Mouse (Mus musculus) thymus, postnatal 0 days (tissue): ENCODE data around the gene Rgs8. TPM values are rescaled to one million over a fixed set of nuclear protein-coding genes. Genes with fewer than 3 reads are reported as not detected.

Source experiments
- DNase-seq: peaks from one replicate; pipeline ENCODE4 v3.0.0-alpha.2; 2015; ENCODE audit warnings: low spot score
- polyA plus RNA-seq: library from polyadenylated mRNA; unstranded; fragments of >200 nt; fragmentation: Nextera tagmentation; extraction: Ambion mirVana; gene quantifications from 2 replicates; pipeline ENCODE4 v1.2.1, GENCODE M21; 2015

The Rgs8 gene
- polyA plus RNA-seq, 1 experiment from 2014 or later, result 0.14 TPM

GRCm38 (mm10) chr1:153741551-153742316 lies 88.9 kb downstream of the Rgs8 start:
- no peak for DNase-seq

DNA sequence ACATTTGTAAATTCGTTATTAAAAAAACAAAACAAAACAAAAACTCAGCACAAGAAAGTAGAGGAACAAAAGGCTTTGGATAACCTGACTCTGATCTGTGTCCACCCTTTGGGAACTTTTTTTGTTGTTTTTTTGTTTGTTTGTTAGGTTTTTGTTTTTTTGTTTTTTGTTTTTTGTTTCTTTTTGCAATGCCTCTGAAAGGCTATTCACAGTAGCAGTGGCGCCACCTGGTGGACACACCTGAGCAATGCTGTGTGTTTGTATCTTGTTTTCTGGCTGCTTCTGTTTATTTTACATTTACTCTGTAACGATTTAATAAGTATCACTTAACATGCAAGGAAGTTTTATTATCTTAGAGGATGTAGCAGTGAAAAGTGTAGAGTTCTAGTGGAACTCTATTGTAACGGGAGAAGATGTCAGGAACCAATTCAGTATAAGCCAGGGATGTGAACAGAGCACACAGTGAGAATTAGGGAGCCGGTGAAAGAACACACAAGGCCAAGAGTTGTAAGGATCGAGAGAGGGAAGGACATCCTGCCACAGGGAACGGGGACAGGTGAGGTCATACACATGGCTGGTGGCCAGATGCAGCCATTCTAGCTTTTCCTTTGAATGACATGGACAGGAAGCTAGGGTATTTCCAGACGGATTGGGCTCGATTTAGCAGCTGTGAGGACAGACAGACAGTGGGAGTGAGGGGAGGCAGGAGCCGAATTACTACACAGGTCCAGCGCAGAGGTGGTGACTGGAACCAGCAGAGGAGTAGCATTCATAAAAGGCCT lies 89.7 kb downstream of the Rgs8 start:
- peak; percentile 79 for DNase-seq

- DNase-seq, result peak; percentile 80
These were observed 93.4 kb downstream of the Rgs8 start for GRCm38 (mm10) chr1:153746119-153746670.

- peak; percentile 79 for DNase-seq
These were observed 93.9 kb downstream of the Rgs8 start for GRCm38 (mm10) chr1:153746728-153747127.

DNA sequence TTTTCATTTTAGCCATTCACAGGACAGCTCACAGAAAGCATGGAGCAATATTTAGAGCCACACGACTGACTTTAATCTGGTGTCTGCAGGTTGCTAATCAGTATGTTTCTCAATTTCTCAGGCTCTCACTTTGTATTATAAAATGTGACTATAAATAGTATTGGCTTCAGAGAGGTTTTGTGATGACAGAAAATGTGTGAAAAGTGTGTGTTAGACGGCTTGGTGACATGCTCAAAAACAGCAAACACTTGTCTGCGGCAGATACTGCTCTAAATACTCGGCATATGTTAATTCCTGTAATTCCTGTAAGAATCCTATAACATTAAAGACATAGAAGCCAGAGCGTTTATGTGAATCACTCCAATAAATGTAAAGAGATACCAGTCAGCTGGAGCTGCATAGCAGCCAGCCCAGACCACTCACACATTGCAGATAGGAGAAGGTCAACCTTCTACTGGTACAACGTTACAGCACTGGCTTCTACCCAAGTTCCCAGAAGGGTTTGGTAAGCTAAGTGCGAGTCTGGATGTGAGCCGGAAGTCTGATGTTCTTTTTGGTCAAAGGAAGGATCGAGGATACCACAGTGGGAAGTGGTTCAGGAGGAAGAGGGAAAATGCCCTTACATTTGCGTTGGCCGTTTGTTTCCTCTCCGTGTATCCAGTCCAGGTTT lies 95.2 kb downstream of the Rgs8 start:
- no peak for DNase-seq

GRCm38 (mm10) chr1:153748549-153748948 lies 95.7 kb downstream of the Rgs8 start:
- DNase-seq, result peak; percentile 85

- peak; percentile 84 for DNase-seq
These were observed 96.5 kb downstream of the Rgs8 start, which contains the start of gene Rnasel for GRCm38 (mm10) chr1:153749211-153749801. Gene Rnasel (plus strand): TSS chr1:153749426.

Other genes with a start within 250 kb of the Rgs8 start
- gene Shcbp1l, start 227.9 kb upstream of the Rgs8 start, polyA plus RNA-seq, result 0.61 and 0.64 TPM in 2 replicates
- gene Dhx9, start 165.4 kb upstream of the Rgs8 start, polyA plus RNA-seq, result 33.4 and 41.3 TPM in 2 replicates
- 22.0 and 23.9 TPM in 2 replicates for gene Npl, start 103.0 kb upstream of the Rgs8 start, polyA plus RNA-seq
- 4.1 and 4.3 TPM in 2 replicates for gene Rgs16, start 87.3 kb downstream of the Rgs8 start, polyA plus RNA-seq
- 13.7 and 22.1 TPM in 2 replicates for gene Rnasel, start 96.4 kb downstream of the Rgs8 start, polyA plus RNA-seq
- 0.50 and 0.82 TPM in 2 replicates for gene Rgsl1, start 191.1 kb downstream of the Rgs8 start, polyA plus RNA-seq
- gene Teddm1b, start 221.3 kb downstream of the Rgs8 start, polyA plus RNA-seq, result 0.14 and 0.27 TPM in 2 replicates
- gene Teddm1a, start 238.7 kb downstream of the Rgs8 start, polyA plus RNA-seq, result not detected in 2 replicates
- 111 and 119 TPM in 2 replicates for gene Glul, start 246.9 kb downstream of the Rgs8 start, polyA plus RNA-seq
- gene Teddm2, start 247.2 kb downstream of the Rgs8 start, polyA plus RNA-seq, result 0.77 and 1.3 TPM in 2 replicates